In the genomic region with DNA sequence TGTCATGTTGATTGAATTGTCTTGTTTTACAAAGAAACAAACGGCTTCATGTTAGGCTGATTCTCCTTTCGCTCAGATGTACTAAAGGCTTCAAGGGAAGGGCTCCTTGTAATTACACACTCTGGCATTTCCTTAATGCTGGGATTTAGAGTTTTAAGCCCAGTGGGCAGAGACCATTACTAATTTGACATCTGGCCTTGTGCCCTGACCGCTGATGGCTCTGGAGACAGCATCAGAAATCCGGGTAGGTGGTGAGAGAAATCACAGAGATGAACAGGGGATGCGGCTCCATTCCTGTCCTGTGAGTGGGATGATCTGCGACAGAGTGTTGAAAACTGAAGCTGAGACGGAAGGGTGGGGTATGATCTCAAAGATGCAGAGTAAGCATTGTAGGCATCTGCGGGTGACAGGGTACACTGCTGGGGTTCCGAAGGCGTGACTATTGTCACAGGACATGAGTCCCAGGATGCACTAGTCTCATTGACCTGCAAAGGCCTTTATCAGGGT, we compare ENCODE assay signal across 17 mouse cellular contexts.
DNase-seq lines count a peak whose midpoint lies in the region; ATAC-seq lines count a peak whose summit lies in the region.
"Had no signal": no experiment of that assay in that cellular context is flagged by ENCODE, and none has a peak within 500 bp of the region (broad histone marks: within the 10 kb centered on the region; RNA-seq: fewer than 3 reads in every experiment).

No protein-coding gene starts in this region.

- no peak for DNase-seq in hindbrain, embryonic 11.5 days (ENCODE audit: low spot score)
- DNase-seq in lung, adult 18-20 months: no peak
- peak; percentile 65 for DNase-seq in brain, adult 2 months (ENCODE audit: low read depth, low spot score)
- peak; percentile 47 for DNase-seq in embryonic facial prominence, embryonic 14.5 days (ENCODE audit: low spot score)
- DNase-seq in adrenal gland, postnatal 14 days: no peak
- DNase-seq: adrenal gland, postnatal 36 days; layer of hippocampus, adult 9-11 months; liver, embryonic 13.5 days; right cerebral cortex, postnatal 4 days; thymus, adult 18-20 months had no signal

- no peaks in the 10 kb centered on the region for H3K36me3 ChIP-seq in hindbrain, embryonic 16.5 days (ENCODE audit: control insufficient read depth, insufficient read depth, low read length)
- H3K36me3 ChIP-seq in hindbrain, embryonic 11.5 days (ENCODE audit: control insufficient read depth, insufficient read depth, low read length): no peaks in the 10 kb centered on the region
- no peaks in the 10 kb centered on the region for H3K36me3 ChIP-seq in lung, embryonic 16.5 days (ENCODE audit: control insufficient read depth, insufficient read depth, low read length)
- no peaks in the 10 kb centered on the region for H3K36me3 ChIP-seq in embryonic facial prominence, embryonic 14.5 days (ENCODE audit: control insufficient read depth, insufficient read depth, low read length)
- H3K36me3 ChIP-seq: embryonic facial prominence, embryonic 12.5 days; forebrain, embryonic 10.5 days; limb, embryonic 10.5 days; liver, embryonic 13.5 days had no signal

- 0 out of 2 replicates have a peak, but pooled peaks have one; percentile 27 for ATAC-seq in hindbrain, embryonic 16.5 days
- no peak for ATAC-seq in hindbrain, embryonic 11.5 days (ENCODE audit: low FRiP score)
- ATAC-seq in lung, embryonic 16.5 days (ENCODE audit: low read depth): no peak
- ATAC-seq in embryonic facial prominence, embryonic 14.5 days (ENCODE audit: low read depth): no peak
- ATAC-seq: CD4-positive, CD25-positive, alpha-beta regulatory T cell, adult 4 months had no signal

- no peak overlapping the region for H3K27ac ChIP-seq in hindbrain, embryonic 16.5 days (ENCODE audit: low read depth, low read length)
- no peak overlapping the region for H3K27ac ChIP-seq in hindbrain, embryonic 11.5 days (ENCODE audit: low read depth, low read length)
- H3K27ac ChIP-seq in lung, embryonic 16.5 days (ENCODE audit: low read length): peak overlapping the region; percentile 36; the same call in 1 of the 2 replicates
- no peak overlapping the region for H3K27ac ChIP-seq in embryonic facial prominence, embryonic 14.5 days (replicated peaks; ENCODE audit: low read depth, low read length)
- H3K27ac ChIP-seq: embryonic facial prominence, embryonic 12.5 days; forebrain, embryonic 10.5 days; limb, embryonic 10.5 days; liver, embryonic 13.5 days had no signal

- 59% methylated on average over 10 of the region's 10 CpGs for WGBS in hindbrain, embryonic 16.5 days
- 61% methylated on average over 10 of the region's 10 CpGs for WGBS in hindbrain, embryonic 11.5 days
- WGBS in lung, embryonic 16.5 days: 73% methylated on average over 10 of the region's 10 CpGs
- 53% methylated on average over 10 of the region's 10 CpGs for WGBS in embryonic facial prominence, embryonic 14.5 days

- no peak overlapping the region for H3K9ac ChIP-seq in hindbrain, embryonic 16.5 days (ENCODE audit: low read depth, low read length)
- no peak overlapping the region for H3K9ac ChIP-seq in hindbrain, embryonic 11.5 days (ENCODE audit: low read depth, low read length)
- H3K9ac ChIP-seq in lung, embryonic 16.5 days (ENCODE audit: low read length): no peak overlapping the region
- H3K9ac ChIP-seq in embryonic facial prominence, embryonic 14.5 days (ENCODE audit: low read depth, low read length): no peak overlapping the region
- H3K9ac ChIP-seq: embryonic facial prominence, embryonic 12.5 days; liver, embryonic 13.5 days had no signal

- no peaks in the 10 kb centered on the region for H3K27me3 ChIP-seq in hindbrain, embryonic 16.5 days (replicated peaks; ENCODE audit: control insufficient read depth, insufficient read depth, low read length)
- no peaks in the 10 kb centered on the region for H3K27me3 ChIP-seq in hindbrain, embryonic 11.5 days (ENCODE audit: control insufficient read depth, insufficient read depth, low read length)
- no peaks in the 10 kb centered on the region for H3K27me3 ChIP-seq in lung, embryonic 16.5 days (ENCODE audit: control insufficient read depth, insufficient read depth, low read depth, low read length)
- no peaks in the 10 kb centered on the region for H3K27me3 ChIP-seq in embryonic facial prominence, embryonic 14.5 days (replicated peaks; ENCODE audit: control insufficient read depth, insufficient read depth, low read length)
- H3K27me3 ChIP-seq: embryonic facial prominence, embryonic 12.5 days; liver, embryonic 13.5 days had no signal

- no peak overlapping the region for H3K4me3 ChIP-seq in hindbrain, embryonic 16.5 days (ENCODE audit: low read length)
- no peak overlapping the region for H3K4me3 ChIP-seq in hindbrain, embryonic 11.5 days (ENCODE audit: low read depth, low read length)
- H3K4me3 ChIP-seq in lung, embryonic 16.5 days (ENCODE audit: low read length): no peak overlapping the region
- no peak overlapping the region for H3K4me3 ChIP-seq in embryonic facial prominence, embryonic 14.5 days (ENCODE audit: low read depth, low read length)
- H3K4me3 ChIP-seq: embryonic facial prominence, embryonic 12.5 days; forebrain, embryonic 10.5 days; limb, embryonic 10.5 days; liver, embryonic 13.5 days; myocyte had no signal

- no peaks in the 10 kb centered on the region for H3K9me3 ChIP-seq in hindbrain, embryonic 16.5 days (ENCODE audit: control insufficient read depth, low read length)
- no peaks in the 10 kb centered on the region for H3K9me3 ChIP-seq in hindbrain, embryonic 11.5 days (ENCODE audit: control insufficient read depth, low read length)
- H3K9me3 ChIP-seq in lung, embryonic 16.5 days (ENCODE audit: control insufficient read depth, low read length): no peaks in the 10 kb centered on the region
- H3K9me3 ChIP-seq in embryonic facial prominence, embryonic 14.5 days (ENCODE audit: control insufficient read depth, low read length): no peaks in the 10 kb centered on the region
- H3K9me3 ChIP-seq: embryonic facial prominence, embryonic 12.5 days; forebrain, embryonic 10.5 days; limb, embryonic 10.5 days; liver, embryonic 13.5 days had no signal

- H3K4me1 ChIP-seq in hindbrain, embryonic 16.5 days (ENCODE audit: control insufficient read depth, insufficient read depth, low read depth, low read length): peaks cover 9% of the 10 kb centered on the region
- no peaks in the 10 kb centered on the region; the same call in 1 of the 2 replicates for H3K4me1 ChIP-seq in hindbrain, embryonic 11.5 days (replicated peaks; ENCODE audit: control insufficient read depth, insufficient read depth, low read length)
- H3K4me1 ChIP-seq in lung, embryonic 16.5 days (replicated peaks; ENCODE audit: control insufficient read depth, insufficient read depth, low read length): peaks cover 12% of the 10 kb centered on the region; the same call in 1 of the 2 replicates
- peaks cover 12% of the 10 kb centered on the region for H3K4me1 ChIP-seq in embryonic facial prominence, embryonic 14.5 days (ENCODE audit: control insufficient read depth, insufficient read depth, low read length)

- H3K4me2 ChIP-seq in hindbrain, embryonic 16.5 days (ENCODE audit: low read length): no peak overlapping the region
- no peak overlapping the region for H3K4me2 ChIP-seq in hindbrain, embryonic 11.5 days (replicated peaks; ENCODE audit: low read depth, low read length)
- no peak overlapping the region for H3K4me2 ChIP-seq in lung, embryonic 16.5 days (ENCODE audit: low read depth, low read length)
- no peak overlapping the region for H3K4me2 ChIP-seq in embryonic facial prominence, embryonic 14.5 days (ENCODE audit: low read depth, low read length)
- H3K4me2 ChIP-seq: embryonic facial prominence, embryonic 12.5 days; liver, embryonic 13.5 days had no signal

Comparison
In these comparisons a context has a peak if more than half of its experiments do, and no peak if none do; other contexts are left out.
1. DNase-seq: peak in brain, adult 2 months (single experiment) and embryonic facial prominence, embryonic 14.5 days (single experiment); none in hindbrain, embryonic 11.5 days (single experiment), lung, adult 18-20 months (0 of 2) and adrenal gland, postnatal 14 days (single experiment).